Mouse (Mus musculus): ENCODE data around the gene Id2.

Id2 gene

GRCm38 (mm10) chr12:25104541-25104940, 7.6 kb upstream of the Id2 start:
- CTCF ChIA-PET, result interaction anchor here (0.8 kb wide), 1 partner anchor 825 kb away, joined by 6 read pairs; no protein-coding TSS in a partner anchor

GRCm38 (mm10) chr12:25103911-25104310, 7.0 kb upstream of the Id2 start:
- CTCF ChIA-PET, result no interaction called here

GRCm38 (mm10) chr12:25101389-25101788, 4.4 kb upstream of the Id2 start:
- CTCF ChIA-PET, result interaction anchor here (0.8 kb wide), 1 partner anchor 85 kb away, joined by 34 read pairs; no protein-coding TSS in a partner anchor

- CTCF ChIA-PET, result interaction anchor here (0.8 kb wide), 1 partner anchor 84 kb away, joined by 34 read pairs; no protein-coding TSS in a partner anchor
These were observed 3.7 kb upstream of the Id2 start for GRCm38 (mm10) chr12:25100411-25101217.

- CTCF ChIA-PET, result interaction anchor here (0.7 kb wide), 1 partner anchor 95 kb away, joined by 4 read pairs; no protein-coding TSS in a partner anchor
These were observed 2.8 kb upstream of the Id2 start for GRCm38 (mm10) chr12:25099563-25100408.

- CTCF ChIA-PET, result no interaction called here
These were observed 2.3 kb upstream of the Id2 start for GRCm38 (mm10) chr12:25099313-25099562.

GRCm38 (mm10) chr12:25098561-25099312, 1.8 kb upstream of the Id2 start:
- CTCF ChIA-PET, result interaction anchor here (1.2 kb wide), 1 partner anchor 317 kb away, joined by 3 read pairs; no protein-coding TSS in a partner anchor

- CTCF ChIA-PET, result interaction anchor here (0.5 to 1.2 kb wide), 3 partner anchors 34 to 318 kb away, joined by 3 to 13 read pairs (median 3); no protein-coding TSS in a partner anchor
These were observed 1.2 kb upstream of the Id2 start for GRCm38 (mm10) chr12:25098161-25098550.

- CTCF ChIA-PET, result interaction anchor here (0.5 to 1.3 kb wide), 4 partner anchors 34 to 318 kb away, joined by 3 to 13 read pairs (median 4); no protein-coding TSS in a partner anchor
These were observed 545 bp upstream of the Id2 start for GRCm38 (mm10) chr12:25097210-25098160.

- CTCF ChIA-PET, result interaction anchor here (1.3 kb wide), 1 partner anchor 319 kb away, joined by 4 read pairs; no protein-coding TSS in a partner anchor
These were observed 294 bp downstream of the Id2 start for GRCm38 (mm10) chr12:25096640-25097051.

- CTCF ChIA-PET, result interaction anchor here (0.5 to 1.3 kb wide), 4 partner anchors 77 to 523 kb away, joined by 3 to 4 read pairs (median 3); no protein-coding TSS in a partner anchor
These were observed 833 bp downstream of the Id2 start for GRCm38 (mm10) chr12:25095974-25096639.

- CTCF ChIA-PET, result interaction anchor here (0.6 kb wide), 2 partner anchors 77 to 418 kb away, joined by 3 read pairs; no protein-coding TSS in a partner anchor
These were observed 1.4 kb downstream of the Id2 start for GRCm38 (mm10) chr12:25095538-25095937.

GRCm38 (mm10) chr12:25094621-25095521, 2.1 kb downstream of the Id2 start:
- CTCF ChIA-PET, result no interaction called here

GRCm38 (mm10) chr12:25093241-25093774, 3.6 kb downstream of the Id2 start:
- CTCF ChIA-PET, result interaction anchor here (0.7 kb wide), 1 partner anchor 964 kb away, joined by 5 read pairs; no protein-coding TSS in a partner anchor

GRCm38 (mm10) chr12:25092751-25093211, 4.2 kb downstream of the Id2 start:
- CTCF ChIA-PET, result interaction anchor here (0.7 kb wide), 1 partner anchor 965 kb away, joined by 5 read pairs; no protein-coding TSS in a partner anchor

GRCm38 (mm10) chr12:25092027-25092704, 4.8 kb downstream of the Id2 start:
- CTCF ChIA-PET, result no interaction called here

GRCm38 (mm10) chr12:25089433-25089832, 7.5 kb downstream of the Id2 start:
- CTCF ChIA-PET, result no interaction called here

- CTCF ChIA-PET, result no interaction called here
These were observed 10.0 kb downstream of the Id2 start for GRCm38 (mm10) chr12:25086966-25087365.

All from spleen, embryonic (tissue).